Mouse (Mus musculus) lung, adult 18-20 months (tissue): Measurements from ENCODE around the gene Dnm2.
"Not testable (repeated sequence)": the region's sequence is repeated elsewhere in the genome, so short reads cannot be mapped to it uniquely, and the experiment has no call there.

ENCODE experiments used
- DNase-seq, 2 experiments: peaks; one replicate each; pipeline ENCODE4 v3.0.0; 2022; ENCODE audit warnings: mixed read lengths in 2 of 2

Gene Dnm2

GRCm38 (mm10) chr9:21456930-21457634, 32.4 kb downstream of the Dnm2 start:
- DNase-seq = no peak

GRCm38 (mm10) chr9:21458821-21459220, 34.1 kb downstream of the Dnm2 start:
- DNase-seq = no peak

- DNase-seq = no peak
These were observed 35.8 kb downstream of the Dnm2 start for GRCm38 (mm10) chr9:21460400-21460940.

- peak; percentile 75 to 83 for DNase-seq
These were observed 38.5 kb downstream of the Dnm2 start for GRCm38 (mm10) chr9:21463138-21463590.

GRCm38 (mm10) chr9:21463766-21464564, 39.3 kb downstream of the Dnm2 start:
- no peak for DNase-seq

GRCm38 (mm10) chr9:21464565-21464928, 39.8 kb downstream of the Dnm2 start:
- DNase-seq = not testable (repeated sequence)

- DNase-seq = peak; percentile 52 to 58
These were observed 44.6 kb downstream of the Dnm2 start for GRCm38 (mm10) chr9:21469032-21470024.

GRCm38 (mm10) chr9:21472913-21473312, 48.2 kb downstream of the Dnm2 start:
- no peak for DNase-seq

GRCm38 (mm10) chr9:21477707-21478106, 53.0 kb downstream of the Dnm2 start:
- no peak for DNase-seq

GRCm38 (mm10) chr9:21484065-21484464, 59.4 kb downstream of the Dnm2 start:
- DNase-seq = no peak

- DNase-seq = not testable (repeated sequence)
These were observed 63.5 kb downstream of the Dnm2 start for GRCm38 (mm10) chr9:21488246-21488645.

- no peak for DNase-seq
These were observed 66.0 kb downstream of the Dnm2 start for GRCm38 (mm10) chr9:21490696-21491095.

GRCm38 (mm10) chr9:21493907-21494306, 69.2 kb downstream of the Dnm2 start:
- DNase-seq = no peak

- no peak for DNase-seq
These were observed 70.0 kb downstream of the Dnm2 start for GRCm38 (mm10) chr9:21494726-21495125.

- no peak for DNase-seq
These were observed 71.8 kb downstream of the Dnm2 start for GRCm38 (mm10) chr9:21496308-21497049.

GRCm38 (mm10) chr9:21497050-21497542, 72.4 kb downstream of the Dnm2 start:
- DNase-seq = no peak

GRCm38 (mm10) chr9:21497664-21498063, 73.0 kb downstream of the Dnm2 start:
- no peak for DNase-seq

- DNase-seq = no peak
These were observed 73.7 kb downstream of the Dnm2 start for GRCm38 (mm10) chr9:21498284-21498902.

- no peak for DNase-seq
These were observed 78.6 kb downstream of the Dnm2 start for GRCm38 (mm10) chr9:21503352-21503751.

- no peak for DNase-seq
These were observed 81.1 kb downstream of the Dnm2 start for GRCm38 (mm10) chr9:21505767-21506166.
